In the genomic region with DNA sequence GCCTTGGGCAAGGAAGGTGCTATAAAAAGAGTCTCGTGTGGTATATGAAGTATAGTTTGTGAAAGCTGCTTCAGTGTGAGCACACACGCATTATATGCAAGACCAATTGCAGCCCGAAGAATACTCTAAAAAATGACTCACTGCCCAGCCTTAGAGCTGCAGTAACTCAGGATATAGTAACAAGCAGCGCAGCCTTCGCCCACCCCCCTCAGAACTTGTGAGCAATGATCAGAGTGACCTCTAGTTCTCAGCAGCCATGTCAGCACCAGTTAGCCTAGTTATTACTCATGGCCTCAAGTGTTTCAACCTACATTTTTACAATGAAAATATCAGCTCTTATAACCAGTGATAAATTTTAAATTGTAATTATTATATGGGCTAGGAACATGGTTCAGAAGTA, we compare ENCODE assay signal across 22 mouse cellular contexts. TPM values are rescaled to one million over a fixed set of nuclear protein-coding genes. Genes with fewer than 3 reads are reported as not detected.
DNase-seq lines count a peak whose midpoint lies in the region; ATAC-seq and TF ChIP-seq lines count a peak whose summit lies in the region.
"Had no signal": no experiment of that assay in that cellular context is flagged by ENCODE, and none has a peak within 500 bp of the region (broad histone marks: within the 10 kb centered on the region; RNA-seq: fewer than 3 reads in every experiment).

No protein-coding gene starts in this region.

- no peaks in the 10 kb centered on the region for H3K9me3 ChIP-seq in heart, embryonic 12.5 days (replicated peaks)
- no peaks in the 10 kb centered on the region for H3K9me3 ChIP-seq in kidney, postnatal 0 days (replicated peaks; ENCODE audit: low read length)
- H3K9me3 ChIP-seq in kidney, embryonic 16.5 days (ENCODE audit: low read length) = no peaks in the 10 kb centered on the region
- no peaks in the 10 kb centered on the region for H3K9me3 ChIP-seq in midbrain, embryonic 11.5 days (ENCODE audit: control insufficient read depth, low read length)
- H3K9me3 ChIP-seq: embryonic facial prominence, embryonic 13.5 days; forebrain, embryonic 12.5 days; intestine, embryonic 15.5 days had no signal

- H3K27me3 ChIP-seq in heart, embryonic 12.5 days (replicated peaks) = no peaks in the 10 kb centered on the region
- H3K27me3 ChIP-seq in kidney, postnatal 0 days (ENCODE audit: insufficient read depth, low read length) = no peaks in the 10 kb centered on the region
- no peaks in the 10 kb centered on the region for H3K27me3 ChIP-seq in kidney, embryonic 16.5 days (ENCODE audit: insufficient read depth, low read length)
- no peaks in the 10 kb centered on the region for H3K27me3 ChIP-seq in midbrain, embryonic 11.5 days (ENCODE audit: control insufficient read depth, insufficient read depth, low read length)
- H3K27me3 ChIP-seq: CH12.LX; embryonic facial prominence, embryonic 13.5 days; forebrain, embryonic 12.5 days; intestine, embryonic 15.5 days had no signal

- peaks cover 39% of the 10 kb centered on the region for H3K36me3 ChIP-seq in heart, embryonic 12.5 days
- 0 out of 2 replicates have a peak, but pooled peaks cover 14% of the 10 kb centered on the region for H3K36me3 ChIP-seq in kidney, postnatal 0 days (ENCODE audit: insufficient read depth, low read length)
- peaks cover 36% of the 10 kb centered on the region for H3K36me3 ChIP-seq in kidney, embryonic 16.5 days (ENCODE audit: insufficient read depth, low read length)
- peaks cover 5% of the 10 kb centered on the region; the same call in 1 of the 2 replicates for H3K36me3 ChIP-seq in midbrain, embryonic 11.5 days (ENCODE audit: control insufficient read depth, insufficient read depth, low read length)

- H3K4me2 ChIP-seq in heart, embryonic 12.5 days = no peak overlapping the region
- no peak overlapping the region for H3K4me2 ChIP-seq in kidney, postnatal 0 days (ENCODE audit: low read length)
- H3K4me2 ChIP-seq in kidney, embryonic 16.5 days (replicated peaks; ENCODE audit: low read depth, low read length) = no peak overlapping the region
- H3K4me2 ChIP-seq in midbrain, embryonic 11.5 days = no peak overlapping the region
- H3K4me2 ChIP-seq: embryonic facial prominence, embryonic 13.5 days; forebrain, embryonic 12.5 days; heart, embryonic 11.5 days; hindbrain, embryonic 14.5 days; intestine, embryonic 15.5 days had no signal

- 74% methylated on average over 5 of the region's 5 CpGs for WGBS in heart, embryonic 12.5 days
- WGBS in kidney, postnatal 0 days = 81% methylated on average over 5 of the region's 5 CpGs
- 87% methylated on average over 5 of the region's 5 CpGs for WGBS in kidney, embryonic 16.5 days
- WGBS in midbrain, embryonic 11.5 days = 89% methylated on average over 5 of the region's 5 CpGs

- TF ChIP-seq CTCF in kidney, postnatal 0 days (IDR thresholded peaks at IDR 0.05; ENCODE audit: low read depth) = no peak

- no peak overlapping the region for H3K9ac ChIP-seq in heart, embryonic 12.5 days
- no peak overlapping the region for H3K9ac ChIP-seq in kidney, postnatal 0 days (ENCODE audit: low read depth, low read length)
- no peak overlapping the region for H3K9ac ChIP-seq in kidney, embryonic 16.5 days (replicated peaks; ENCODE audit: low read length)
- H3K9ac ChIP-seq in midbrain, embryonic 11.5 days (ENCODE audit: low read length) = no peak overlapping the region
- H3K9ac ChIP-seq: embryonic facial prominence, embryonic 13.5 days; forebrain, embryonic 12.5 days; hindbrain, embryonic 14.5 days; intestine, embryonic 15.5 days had no signal

- no peak overlapping the region for H3K27ac ChIP-seq in heart, embryonic 12.5 days (ENCODE audit: poor library complexity, severe bottlenecking)
- 0 out of 2 replicates have a peak overlapping the region, but pooled peaks have one; percentile 5 for H3K27ac ChIP-seq in kidney, postnatal 0 days
- H3K27ac ChIP-seq in kidney, embryonic 16.5 days (ENCODE audit: low read length) = no peak overlapping the region
- no peak overlapping the region for H3K27ac ChIP-seq in midbrain, embryonic 11.5 days (ENCODE audit: low read depth, low read length)
- H3K27ac ChIP-seq: embryonic facial prominence, embryonic 13.5 days; forebrain, embryonic 12.5 days; hindbrain, embryonic 14.5 days; intestine, embryonic 15.5 days had no signal

- no peak overlapping the region for H3K4me3 ChIP-seq in heart, embryonic 12.5 days
- no peak overlapping the region for H3K4me3 ChIP-seq in kidney, postnatal 0 days (replicated peaks; ENCODE audit: low read depth, low read length)
- H3K4me3 ChIP-seq in kidney, embryonic 16.5 days (ENCODE audit: low read length) = no peak overlapping the region
- H3K4me3 ChIP-seq in midbrain, embryonic 11.5 days (ENCODE audit: low read depth, low read length) = no peak overlapping the region
- H3K4me3 ChIP-seq: embryonic facial prominence, embryonic 13.5 days; forebrain, embryonic 12.5 days; intestine, embryonic 15.5 days had no signal

- peak; percentile 61 for DNase-seq in adrenal gland, adult 2 months
- DNase-seq in adrenal gland, adult 8-10 months = no peak
- peak; percentile 59 for DNase-seq in heart, adult 11 months
- no peak for DNase-seq in kidney, postnatal 0 days (ENCODE audit: low spot score)
- no peak for DNase-seq in midbrain, embryonic 11.5 days (ENCODE audit: low spot score, missing footprints)
- DNase-seq: cerebellum, adult 18-20 months; cerebellum, adult 9-11 months; cerebellum, postnatal 36 days; gastrocnemius, postnatal 36 days; heart, adult 18-20 months; heart, postnatal 14 days; kidney, adult 8-10 months had no signal

- peaks cover 38% of the 10 kb centered on the region for H3K4me1 ChIP-seq in heart, embryonic 12.5 days (replicated peaks)
- H3K4me1 ChIP-seq in kidney, postnatal 0 days (replicated peaks; ENCODE audit: insufficient read depth, low read length) = no peaks in the 10 kb centered on the region
- peaks cover 7% of the 10 kb centered on the region; the same call in 1 of the 2 replicates for H3K4me1 ChIP-seq in kidney, embryonic 16.5 days (ENCODE audit: insufficient read depth, low read length)
- H3K4me1 ChIP-seq in midbrain, embryonic 11.5 days (ENCODE audit: control insufficient read depth, insufficient read depth, low read length) = no peaks in the 10 kb centered on the region
- H3K4me1 ChIP-seq: forebrain, embryonic 12.5 days; intestine, embryonic 15.5 days had no signal

- ATAC-seq in heart, embryonic 12.5 days (ENCODE audit: insufficient number of reproducible peaks, low FRiP score) = no peak
- no peak for ATAC-seq in kidney, postnatal 0 days (replicated peaks; ENCODE audit: low FRiP score, low read depth)
- ATAC-seq in kidney, embryonic 16.5 days (ENCODE audit: low FRiP score, low TSS enrichment) = no peak
- no peak for ATAC-seq in midbrain, embryonic 11.5 days (ENCODE audit: low FRiP score)
- ATAC-seq: forebrain, embryonic 16.5 days; intestine, embryonic 15.5 days had no signal

RNA-seq across cellular contexts. Expression of gene Cdc42, which starts 21.1 kb away (rescaled TPM):
- total RNA-seq in adrenal gland, adult 2 months (2021) = 100 to 1,000 TPM; 419 to 486 TPM
- 23.1 and 24.7 TPM in 2 replicates for polyA plus RNA-seq in adrenal gland, adult 2 months (2012; rRNA removed)
- 100 to 1,000 TPM; 385 to 468 (median 412) TPM for total RNA-seq in adrenal gland, adult 8-10 months (2022)
- 528 and 544 TPM in 2 replicates for polyA plus RNA-seq in heart, embryonic 12.5 days (2016; fragmentation: Nextera tagmentation; extraction: Ambion mirVana)
- polyA plus RNA-seq in kidney, postnatal 0 days (2015; fragmentation: Nextera tagmentation; extraction: Ambion mirVana) = 592 and 644 TPM in 2 replicates
- polyA plus RNA-seq in kidney, embryonic 16.5 days (2015; fragmentation: Nextera tagmentation; extraction: Ambion mirVana) = 739 and 758 TPM in 2 replicates
- 710 and 751 TPM in 2 replicates for polyA plus RNA-seq in midbrain, embryonic 11.5 days (2014; fragmentation: Nextera tagmentation; extraction: Ambion mirVana)

RNA-seq across cellular contexts. Expression of gene Wnt4, which starts 59.2 kb away (rescaled TPM):
- 10 to 100 TPM; 73.0 to 83.3 TPM for total RNA-seq in adrenal gland, adult 2 months (2021)
- 76.8 and 107 TPM in 2 replicates for polyA plus RNA-seq in adrenal gland, adult 2 months (2012; rRNA removed)
- 100 to 1,000 TPM in 3 of 4 experiments, 10 to 100 TPM in 1; 83.8 to 130 (median 108) TPM for total RNA-seq in adrenal gland, adult 8-10 months (2022)
- 2.7 and 3.1 TPM in 2 replicates for polyA plus RNA-seq in heart, embryonic 12.5 days (2016; fragmentation: Nextera tagmentation; extraction: Ambion mirVana)
- 17.5 and 26.5 TPM in 2 replicates for polyA plus RNA-seq in kidney, postnatal 0 days (2015; fragmentation: Nextera tagmentation; extraction: Ambion mirVana)
- polyA plus RNA-seq in kidney, embryonic 16.5 days (2015; fragmentation: Nextera tagmentation; extraction: Ambion mirVana) = 7.9 and 10.8 TPM in 2 replicates
- 1.0 and 1.4 TPM in 2 replicates for polyA plus RNA-seq in midbrain, embryonic 11.5 days (2014; fragmentation: Nextera tagmentation; extraction: Ambion mirVana)
- total RNA-seq: CH12.LX; hematopoietic stem cell, adult 5-6 weeks had no signal

Comparison
In these comparisons a context has a peak if more than half of its experiments do, and no peak if none do; other contexts are left out.
1. DNase-seq: peak in adrenal gland, adult 2 months (single experiment) and heart, adult 11 months (single experiment); none in adrenal gland, adult 8-10 months (single experiment), kidney, postnatal 0 days (single experiment) and midbrain, embryonic 11.5 days (single experiment).
2. RNA of gene Cdc42, which starts 21.1 kb away (polyA plus RNA-seq): 739 to 758 TPM in kidney, embryonic 16.5 days, 710 to 751 TPM in midbrain, embryonic 11.5 days, 592 to 644 TPM in kidney, postnatal 0 days and 528 to 544 TPM in heart, embryonic 12.5 days; 23.1 to 24.7 TPM in adrenal gland, adult 2 months; every median in the first group is over 10 times any median in the second.